Mouse (Mus musculus): ENCODE results near the gene Ccdc7a.
"Not testable (repeated sequence)": the region's sequence is repeated elsewhere in the genome, so short reads cannot be mapped to it uniquely, and the experiment has no call there.

DNA sequence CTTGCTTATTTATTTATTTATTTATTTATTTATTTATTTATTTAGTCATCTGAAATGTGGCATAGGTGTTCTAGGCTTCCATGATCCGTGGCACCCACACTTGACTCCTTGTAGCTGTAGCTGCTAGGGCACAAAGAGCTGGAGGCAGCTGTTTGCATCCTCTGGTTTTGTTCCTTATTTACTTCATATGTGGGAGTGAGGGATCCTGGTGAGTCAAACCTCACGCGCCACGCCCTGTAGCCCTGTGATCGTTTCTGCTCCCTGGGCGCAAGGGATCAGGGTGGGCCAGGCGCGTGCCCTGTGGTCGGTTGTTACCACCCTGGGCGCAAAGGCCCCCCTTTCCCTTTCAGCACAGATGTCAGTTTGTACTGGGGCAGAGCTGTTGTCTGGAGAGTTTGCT, 1.5 kb upstream of the Ccdc7a start, which contains the start of gene Ccdc7b:
- not testable (repeated sequence) for TF ChIP-seq CTCF (IDR thresholded peaks at IDR 0.05; ENCODE audit: low read depth, low read length); POLR2A (IDR thresholded peaks at IDR 0.05; ENCODE audit: borderline replicate concordance, low read depth, low read length)

All from bone marrow macrophage, adult 2 months (primary cell).